Mouse (Mus musculus): ENCODE measurements around the gene Zdhhc19.

- TF ChIP-seq CTCF (IDR thresholded peaks at IDR 0.05; ENCODE audit: extremely low read depth, insufficient read length, insufficient replicate concordance, low read depth, low read length) (no peak), POLR2A (IDR thresholded peaks at IDR 0.05; ENCODE audit: low read depth, low read length) (no peak)
Observed at GRCm38 (mm10) chr16:32485209-32485608, 10.9 kb upstream of the Zdhhc19 start.

Data from small intestine, adult 2 months (tissue).